Mouse (Mus musculus): ENCODE results near the gene Prl8a2.

Prl8a2 gene

GRCm38 (mm10) chr13:27345373-27345772 lies at the start of gene Prl8a2:
Gene Prl8a2, plus strand, starts transcription at chr13:27345673.
- DNase-seq = no peak

GRCm38 (mm10) chr13:27312334-27313225 lies 32.9 kb upstream of the Prl8a2 start, which contains the start of gene Prl6a1:
Gene Prl6a1, plus strand, starts transcription at chr13:27312627.
- no peak for DNase-seq

GRCm38 (mm10) chr13:27334989-27335388 lies 10.5 kb upstream of the Prl8a2 start:
- DNase-seq = no peak

GRCm38 (mm10) chr13:27342733-27343275 lies 2.7 kb upstream of the Prl8a2 start:
- DNase-seq = no peak

GRCm38 (mm10) chr13:27390746-27391145 lies 45.3 kb downstream of the Prl8a2 start, which contains the start of gene Prl2b1:
Gene Prl2b1, minus strand, starts transcription at chr13:27390846.
- no peak for DNase-seq

GRCm38 (mm10) chr13:27399061-27399724 lies 53.7 kb downstream of the Prl8a2 start:
- DNase-seq = no peak
